Mouse (Mus musculus) CH12.LX (cell line): ENCODE measurements around the gene Pigu. TPM values are rescaled to one million over a fixed set of nuclear protein-coding genes. Genes with fewer than 3 reads are reported as not detected.

Experiments
- DNase-seq: peaks from one replicate; pipeline ENCODE4 v3.0.0-alpha.2; 2013; ENCODE audit errors: extremely low read depth
- H3K27ac ChIP-seq: 2 replicates; pipeline ENCODE4 v1.5.1; 2012; ENCODE audit warnings: low read depth, mild to moderate bottlenecking, control low read depth, moderate library complexity; ENCODE audit not compliant: insufficient read depth
- H3K27me3 ChIP-seq: replicated peaks from 2 replicates; pipeline ENCODE3; 2012; ENCODE audit warnings: inconsistent platforms
- H3K36me3 ChIP-seq, 2 experiments: replicated peaks in 1 of 2; 2 replicates each; pipeline versions ENCODE3 to v1.6.1; 2012; ENCODE audit warnings: inconsistent platforms in 1 of 2, low read length in 1 of 2, mild to moderate bottlenecking in 1 of 2, mixed read lengths in 1 of 2, moderate library complexity in 1 of 2; ENCODE audit not compliant: control insufficient read depth in 1 of 2, insufficient read depth in 1 of 2
- H3K4me1 ChIP-seq, 2 experiments: 2 replicates each; pipeline ENCODE4 v1.6.1; 2012; ENCODE audit warnings: inconsistent platforms in 1 of 2, moderate library complexity in 1 of 2; ENCODE audit not compliant: insufficient read depth in 2 of 2, control insufficient read depth in 1 of 2
- H3K4me2 ChIP-seq: 2 replicates; pipeline ENCODE4 v1.6.1; 2012; ENCODE audit warnings: low read depth, mild to moderate bottlenecking, control low read depth; ENCODE audit not compliant: poor library complexity, insufficient read depth, severe bottlenecking
- H3K4me3 ChIP-seq, 3 experiments: fragments of 150-350 bp in 1 of 3; sonication (generic) in 1 of 3; replicated peaks in 1 of 3; 2 replicates each; pipeline versions ENCODE3 to v1.5.1; 2011 to 2012; ENCODE audit warnings: low read depth in 2 of 3, low read length in 2 of 3, mild to moderate bottlenecking in 2 of 3, moderate library complexity in 2 of 3, control low read depth in 1 of 3, improper control_type of control experiment in 1 of 3, inconsistent platforms in 1 of 3, mixed read lengths in 1 of 3; ENCODE audit not compliant: poor library complexity in 1 of 3
- H3K79me2 ChIP-seq: replicated peaks from 2 replicates; pipeline ENCODE4 v1.6.1; 2012; ENCODE audit warnings: mild to moderate bottlenecking, moderate library complexity; ENCODE audit not compliant: control insufficient read depth, poor library complexity, insufficient read depth, severe bottlenecking; ENCODE audit errors: extremely low read depth
- H3K9ac ChIP-seq: 2 replicates; pipeline ENCODE4 v1.6.1; 2012; ENCODE audit warnings: low read depth, mild to moderate bottlenecking, control low read depth, moderate library complexity; ENCODE audit not compliant: insufficient read depth
- H3K9me3 ChIP-seq: replicated peaks from 2 replicates; pipeline ENCODE3; 2012; ENCODE audit warnings: low read length, inconsistent platforms, mixed read lengths
- BHLHE40 ChIP-seq: IDR thresholded peaks from 2 replicates; pipeline ENCODE4 v1.6.1; 2011; ENCODE audit warnings: mild to moderate bottlenecking, low read depth, low read length, improper control_type of control experiment
- CHD1 ChIP-seq: IDR thresholded peaks from 2 replicates; pipeline ENCODE4 v1.6.1; 2012; ENCODE audit warnings: low read depth, low read length, improper control_type of control experiment, inconsistent platforms
- CHD2 ChIP-seq: IDR thresholded peaks from 2 replicates; pipeline ENCODE4 v1.6.1; 2011; ENCODE audit warnings: low read length, improper control_type of control experiment
- CTCF ChIP-seq, 2 experiments: IDR thresholded peaks in 1 of 2; conservative IDR thresholded peaks in 1 of 2; 2 replicates each; pipeline ENCODE4 v1.5.1; 2011 to 2012; ENCODE audit warnings: low read depth in 2 of 2, low read length in 2 of 2, improper control_type of control experiment in 1 of 2, inconsistent platforms in 1 of 2, mild to moderate bottlenecking in 1 of 2, moderate library complexity in 1 of 2
- E2F4 ChIP-seq: IDR thresholded peaks from 2 replicates; pipeline ENCODE4 v1.6.1; 2011; ENCODE audit warnings: low read depth, low read length, improper control_type of control experiment; ENCODE audit not compliant: insufficient replicate concordance
- EP300 ChIP-seq: IDR thresholded peaks from 2 replicates; pipeline ENCODE4 v1.6.1; 2011; ENCODE audit warnings: low read length, improper control_type of control experiment
- ETS1 ChIP-seq: conservative IDR thresholded peaks from 2 replicates; pipeline ENCODE4 v1.6.1; 2012; ENCODE audit warnings: low read depth, mild to moderate bottlenecking, inconsistent platforms, low read length, improper control_type of control experiment, moderate library complexity
- GABPA ChIP-seq: IDR thresholded peaks from 2 replicates; pipeline ENCODE4 v1.6.1; 2012; ENCODE audit warnings: low read depth, low read length, improper control_type of control experiment, inconsistent platforms; ENCODE audit not compliant: insufficient replicate concordance
- HCFC1 ChIP-seq: IDR thresholded peaks from 2 replicates; pipeline ENCODE4 v1.6.1; 2012; ENCODE audit warnings: low read depth, mild to moderate bottlenecking, inconsistent platforms, low read length, improper control_type of control experiment
- IRF4 ChIP-seq: IDR thresholded peaks from 2 replicates; pipeline ENCODE4 v1.6.1; 2014; ENCODE audit warnings: low read depth, mild to moderate bottlenecking, inconsistent platforms, low read length, improper control_type of control experiment
- JUN ChIP-seq: IDR thresholded peaks from 2 replicates; pipeline ENCODE4 v1.6.1; 2011; ENCODE audit warnings: low read depth, mild to moderate bottlenecking, low read length, improper control_type of control experiment, moderate library complexity; ENCODE audit not compliant: insufficient read depth
- KAT2A ChIP-seq: IDR thresholded peaks from 2 replicates; pipeline ENCODE4 v1.6.1; 2012; ENCODE audit warnings: low read length, improper control_type of control experiment, inconsistent platforms; ENCODE audit not compliant: insufficient replicate concordance
- MAFK ChIP-seq: IDR thresholded peaks from 2 replicates; pipeline ENCODE4 v1.6.1; 2011; ENCODE audit warnings: low read length, improper control_type of control experiment; ENCODE audit not compliant: insufficient replicate concordance
- MEF2A ChIP-seq: IDR thresholded peaks from 2 replicates; pipeline ENCODE4 v1.6.1; 2014; ENCODE audit warnings: low read depth, mild to moderate bottlenecking, inconsistent platforms, low read length, improper control_type of control experiment, borderline replicate concordance
- MYC ChIP-seq: IDR thresholded peaks from 2 replicates; pipeline ENCODE4 v1.6.1; 2011; ENCODE audit warnings: low read depth, mild to moderate bottlenecking, improper control_type of control experiment, low read length
- NELFE ChIP-seq: IDR thresholded peaks from 2 replicates; pipeline ENCODE4 v1.6.1; 2011; ENCODE audit warnings: low read depth, low read length, improper control_type of control experiment
- NRF1 ChIP-seq: IDR thresholded peaks from 2 replicates; pipeline ENCODE4 v1.6.1; 2014; ENCODE audit warnings: low read depth, mild to moderate bottlenecking, inconsistent platforms, low read length, improper control_type of control experiment, moderate library complexity
- PAX5 ChIP-seq: IDR thresholded peaks from 2 replicates; pipeline ENCODE4 v1.6.1; 2012; ENCODE audit warnings: low read length, inconsistent platforms, mixed read lengths
- POLR2A ChIP-seq: IDR thresholded peaks from 2 replicates; pipeline ENCODE4 v1.6.1; 2011; ENCODE audit warnings: low read depth, mild to moderate bottlenecking, improper control_type of control experiment, low read length
- RAD21 ChIP-seq: IDR thresholded peaks from 2 replicates; pipeline ENCODE4 v1.6.1; 2011; ENCODE audit warnings: low read depth, mild to moderate bottlenecking, low read length, improper control_type of control experiment, moderate library complexity
- RCOR1 ChIP-seq: conservative IDR thresholded peaks from 2 replicates; pipeline ENCODE4 v1.6.1; 2012; ENCODE audit warnings: low read depth, mild to moderate bottlenecking, inconsistent platforms, low read length, improper control_type of control experiment
- SIN3A ChIP-seq: IDR thresholded peaks from 2 replicates; pipeline ENCODE4 v1.6.1; 2012; ENCODE audit warnings: low read length, improper control_type of control experiment, inconsistent platforms
- SMC3 ChIP-seq: IDR thresholded peaks from 2 replicates; pipeline ENCODE4 v1.6.1; 2011; ENCODE audit warnings: low read depth, low read length, improper control_type of control experiment
- TBP ChIP-seq: conservative IDR thresholded peaks from 2 replicates; pipeline ENCODE4 v1.6.1; 2011; ENCODE audit warnings: low read depth, low read length, improper control_type of control experiment
- TCF12 ChIP-seq: IDR thresholded peaks from 2 replicates; pipeline ENCODE4 v1.6.1; 2014; ENCODE audit warnings: low read depth, mild to moderate bottlenecking, inconsistent platforms, low read length, improper control_type of control experiment
- UBTF ChIP-seq: IDR thresholded peaks from 2 replicates; pipeline ENCODE4 v1.6.1; 2012; ENCODE audit warnings: low read depth, mild to moderate bottlenecking, inconsistent platforms, low read length, improper control_type of control experiment, moderate library complexity
- USF1 ChIP-seq: IDR thresholded peaks from 2 replicates; pipeline ENCODE4 v1.6.1; 2014; ENCODE audit warnings: low read depth, mild to moderate bottlenecking, inconsistent platforms, low read length, improper control_type of control experiment
- USF2 ChIP-seq: conservative IDR thresholded peaks from 2 replicates; pipeline ENCODE4 v1.6.1; 2011; ENCODE audit warnings: low read depth, low read length, improper control_type of control experiment
- ZKSCAN1 ChIP-seq: IDR thresholded peaks from 2 replicates; pipeline ENCODE4 v1.6.1; 2012; ENCODE audit warnings: low read depth, inconsistent platforms, low read length, improper control_type of control experiment, borderline replicate concordance
- ZMIZ1 ChIP-seq: IDR thresholded peaks from 2 replicates; pipeline ENCODE4 v1.6.1; 2012; ENCODE audit warnings: low read depth, mild to moderate bottlenecking, inconsistent platforms, low read length, improper control_type of control experiment
- ZNF384 ChIP-seq: IDR thresholded peaks from 2 replicates; pipeline ENCODE4 v1.6.1; 2012; ENCODE audit warnings: low read depth, low read length, improper control_type of control experiment, inconsistent platforms
- dilution Hi-C: fragments of 300-500 bp; cut with MboI; formaldehyde crosslinking; loops from 2 replicates; pipeline ENCODE4 v1.14.3; 2020; ENCODE audit warnings: low sequenced_read_pairs; ENCODE audit not compliant: extremely low pct_unique_long_range_greater_than_20kb, extremely low pct_ligation_motif_present
- in situ Hi-C: fragments of 300-500 bp; cut with MboI; formaldehyde crosslinking; loops from 3 replicates; pipeline ENCODE4 v1.14.3; 2019; ENCODE audit warnings: low sequenced_read_pairs, low pct_ligation_motif_present, low pct_unique_long_range_greater_than_20kb, mixed read lengths
- polyA plus RNA-seq: library from polyadenylated mRNA; unstranded; fragments of >175 nt; gene quantifications from 2 replicates; pipeline ENCODE4 v1.2.1, GENCODE M21; 2012; ENCODE audit warnings: low read depth; ENCODE audit not compliant: insufficient read length
- total RNA-seq, 2 experiments: library from RNA; depleted of rRNA; stranded (reverse); fragments of 300-350 nt in 1 of 2; fragments of >200 nt in 1 of 2; gene quantifications; 2 replicates each; pipeline ENCODE4 v1.2.3; 2012 to 2014

The Pigu gene
- total and polyA plus RNA-seq, 3 experiments, result 29.0 to 57.3 (median 39.1) TPM

DNA sequence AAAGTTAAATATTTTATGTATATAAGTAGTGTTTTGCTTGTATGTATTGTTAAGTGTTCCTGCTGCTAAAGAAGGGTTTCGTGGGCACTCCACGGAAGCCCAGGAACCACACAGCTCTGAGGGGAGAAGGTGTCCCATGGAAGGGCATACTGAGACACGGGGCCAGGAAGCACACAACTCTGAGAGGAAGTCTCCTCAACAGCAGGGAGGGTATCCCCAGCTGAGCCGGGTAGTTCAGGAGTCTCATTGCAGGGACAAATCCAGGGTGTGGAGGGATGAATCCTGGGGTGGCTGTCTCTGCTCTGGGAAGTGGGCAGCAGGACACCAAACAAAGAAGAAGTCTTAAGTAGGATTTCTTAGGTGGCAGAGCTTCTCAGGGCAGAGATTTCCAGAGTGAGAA, 120.0 kb downstream of the Pigu start:
- no peak for DNase-seq

DNA sequence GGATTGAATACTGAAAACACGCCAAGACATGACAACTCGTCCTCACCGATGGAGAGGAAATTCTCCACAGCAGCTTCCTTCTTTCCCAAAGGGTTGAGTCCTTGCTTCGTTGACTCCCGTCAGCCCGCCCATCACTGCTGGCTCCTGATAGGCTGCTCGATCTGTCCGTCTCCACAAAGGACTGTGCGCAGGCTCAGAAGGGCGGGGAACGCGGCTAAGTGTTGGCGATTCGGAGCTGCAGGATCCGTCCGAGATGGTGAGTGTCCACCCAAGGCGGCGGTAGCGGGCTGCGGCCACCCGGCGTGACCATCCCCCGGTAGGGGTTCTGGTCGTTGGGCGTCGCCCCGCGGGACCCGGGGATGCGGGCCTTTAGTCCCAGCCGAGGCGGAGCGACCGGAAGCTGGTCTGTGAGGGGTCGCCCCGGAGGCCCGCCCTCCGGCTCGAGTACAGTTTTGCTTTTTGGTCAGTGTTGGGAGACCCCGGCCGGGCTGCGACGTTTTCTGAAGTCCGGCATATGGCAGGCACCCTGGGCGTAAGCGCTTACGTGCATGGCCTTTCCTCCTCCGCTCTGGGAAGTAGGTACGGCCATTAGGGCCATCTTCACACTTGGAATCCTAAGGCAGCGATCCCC, 120.8 kb downstream of the Pigu start, which contains the start of gene Dynlrb1:
Gene Dynlrb1, plus strand, starts transcription at position 172 of the 631 bp plus-strand sequence.
- Histone ChIP-seq H3K9ac (peak within 1 kb of the TSS; percentile 91), H3K27me3 (no peaks in the 10 kb centered on the region), H3K27ac (no peak within 1 kb of the TSS; the same call in 1 of the 2 replicates), H3K36me3 (peaks cover 0 to 14% of the 10 kb centered on the region in 2 experiments), H3K4me1 (peaks cover 4 to 35% of the 10 kb centered on the region in 2 experiments), H3K79me2 (peaks cover 28% of the 10 kb centered on the region), H3K4me2 (peak within 1 kb of the TSS; percentile 63), H3K9me3 (no peaks in the 10 kb centered on the region), H3K4me3 (peak within 1 kb of the TSS; percentile 81 to 95 (median 85))
- DNase-seq, result peak; percentile 94
- in situ Hi-C loops (loop anchor here (5.0 kb wide), 1 partner anchor 151 kb away; no protein-coding TSS in a partner anchor), dilution Hi-C loops (no loop called here)
- TF ChIP-seq RAD21 (no peak), SMC3 (no peak), PAX5 (no peak), USF2 (no peak), MEF2A (0 out of 2 replicates have a peak, but pooled peaks have one; percentile 27), E2F4 (no peak), EP300 (no peak), KAT2A (0 out of 2 replicates have a peak, but pooled peaks have one; percentile 36), CHD2 (peak; percentile 73), POLR2A (peak; percentile 85), NELFE (peak; percentile 81), ZMIZ1 (peak; percentile 69; the same call in 1 of the 2 replicates), BHLHE40 (no peak), ZNF384 (no peak), USF1 (no peak), CHD1 (no peak), RCOR1 (no peak), IRF4 (0 out of 2 replicates have a peak, but pooled peaks have one; percentile 29), TCF12 (peak; percentile 81), JUN (no peak), SIN3A (peak; percentile 81), TBP (peak; percentile 81), CTCF (conservative IDR thresholded peaks at IDR 0.05 in 1 of 2, IDR thresholded peaks at IDR 0.05 in 1 of 2; ENCODE audit: low read depth in 2 of 2, low read length in 2 of 2) (no peak), ZKSCAN1 (no peak), MYC (no peak)

More for the DNA sequence above, 120.0 kb downstream of the Pigu start:
- H3K79me2 ChIP-seq, result peaks cover 28% of the 10 kb centered on the region
- H3K4me3 ChIP-seq, result peak overlapping the region; percentile 81 to 95 (median 85)
- peaks cover 0 to 17% of the 10 kb centered on the region in 2 experiments for H3K36me3 ChIP-seq
- H3K9ac ChIP-seq, result peak overlapping the region; percentile 91
- in situ Hi-C loops, result loop anchor here (5.0 kb wide), 1 partner anchor 150 kb away; no protein-coding TSS in a partner anchor
- H3K27me3 ChIP-seq, result no peaks in the 10 kb centered on the region
- peak overlapping the region; percentile 60 for H3K4me2 ChIP-seq
- no peak overlapping the region for H3K27ac ChIP-seq
- no peak for TF ChIP-seq NRF1
- no peak for TF ChIP-seq ETS1
- no peak for TF ChIP-seq CTCF (conservative IDR thresholded peaks at IDR 0.05 in 1 of 2, IDR thresholded peaks at IDR 0.05 in 1 of 2; ENCODE audit: low read depth in 2 of 2, low read length in 2 of 2)
- no peak for TF ChIP-seq MAFK
- TF ChIP-seq MYC, result no peak
- TF ChIP-seq UBTF, result no peak
- no peak for TF ChIP-seq CHD2
- TF ChIP-seq GABPA, result no peak
- TF ChIP-seq HCFC1, result no peak
- TF ChIP-seq SIN3A, result no peak
- TF ChIP-seq CHD1, result no peak
- no peak for TF ChIP-seq PAX5
- no peak for TF ChIP-seq SMC3
- TF ChIP-seq TCF12, result no peak
- no peak for TF ChIP-seq USF2
- no peak for TF ChIP-seq RAD21
- TF ChIP-seq EP300, result no peak
- no peak for TF ChIP-seq USF1
- TF ChIP-seq POLR2A, result no peak
- TF ChIP-seq, all 38 proteins: peak for 0
- dilution Hi-C loops, result no loop called here
- H3K4me1 ChIP-seq, result peaks cover 7 to 42% of the 10 kb centered on the region in 2 experiments
- H3K9me3 ChIP-seq, result no peaks in the 10 kb centered on the region
